Mouse (Mus musculus) brain, embryonic 18.5 days (tissue): ENCODE results near the gene Rpl31.

Experiments used
- DNase-seq: peaks from one replicate; pipeline ENCODE4 v3.0.0-alpha.2; 2012; ENCODE audit warnings: low read depth, low spot score

The Rpl31 gene

GRCm38 (mm10) chr1:39399228-39399627, 31.6 kb downstream of the Rpl31 start:
- no peak for DNase-seq

DNA sequence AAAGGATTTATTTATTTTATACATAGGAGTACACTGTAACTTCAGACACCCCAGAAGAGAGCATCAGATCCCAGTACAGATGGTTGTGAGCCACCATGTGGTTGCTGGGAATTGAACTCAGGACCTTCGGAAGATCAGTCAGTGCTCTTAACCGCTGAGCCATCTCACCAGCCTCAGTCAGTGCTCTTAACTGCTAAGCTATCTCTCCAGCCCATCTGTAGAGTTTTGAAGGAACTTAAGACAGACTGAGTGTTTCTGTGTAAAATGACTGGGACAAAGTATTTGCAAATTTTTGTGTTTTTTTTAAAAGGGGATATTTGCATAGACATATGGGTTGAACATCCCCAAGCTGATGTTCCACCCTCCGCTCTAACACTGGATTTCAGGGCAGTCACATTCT, 32.5 kb downstream of the Rpl31 start:
- no peak for DNase-seq

GRCm38 (mm10) chr1:39407108-39407507, 39.5 kb downstream of the Rpl31 start:
- DNase-seq: no peak

GRCm38 (mm10) chr1:39408123-39408522, 40.5 kb downstream of the Rpl31 start:
- DNase-seq: no peak

GRCm38 (mm10) chr1:39408668-39409067, 41.0 kb downstream of the Rpl31 start:
- no peak for DNase-seq

- no peak for DNase-seq
Measured at GRCm38 (mm10) chr1:39410085-39410821, 42.6 kb downstream of the Rpl31 start.

- DNase-seq: no peak
Measured at GRCm38 (mm10) chr1:39417817-39418216, 50.2 kb downstream of the Rpl31 start.

DNA sequence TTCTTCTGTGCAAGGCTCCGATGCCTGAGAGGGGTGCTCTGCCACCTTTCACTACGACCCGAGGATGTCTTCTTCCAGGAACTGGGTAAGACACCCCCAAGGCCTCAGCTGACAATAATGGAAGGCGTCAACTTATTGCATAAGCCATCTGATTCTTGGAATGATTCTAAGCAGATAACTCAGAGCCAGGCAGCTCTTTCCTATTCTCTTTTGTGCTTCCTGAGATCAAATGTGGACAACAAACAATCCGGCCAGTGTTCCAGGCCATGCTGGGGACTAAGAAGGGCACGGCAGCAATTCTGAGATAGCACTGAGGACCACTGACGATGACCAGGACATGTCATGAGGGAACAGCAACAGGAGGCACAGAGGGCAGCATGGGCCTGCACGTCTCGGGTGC, 51.2 kb downstream of the Rpl31 start:
- no peak for DNase-seq

DNA sequence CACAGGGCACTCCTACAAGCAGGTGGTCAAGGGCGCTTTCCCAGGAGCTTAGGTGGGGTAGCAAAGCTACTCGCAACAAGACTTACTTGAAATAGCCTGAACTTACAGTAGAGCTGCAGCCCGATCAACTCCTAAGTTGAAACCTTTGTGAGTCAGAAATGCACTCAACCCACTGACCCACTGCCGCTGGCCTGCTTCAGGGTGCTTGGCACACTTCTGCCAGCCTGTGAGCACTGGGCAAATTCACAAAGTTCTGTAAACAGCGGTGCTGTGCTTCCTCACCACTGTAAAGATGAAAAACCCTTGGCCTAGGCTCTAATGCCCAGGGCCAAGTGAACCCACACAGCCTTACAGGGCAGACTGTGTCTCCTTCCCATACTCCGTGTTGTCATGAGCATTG, 53.3 kb downstream of the Rpl31 start:
- DNase-seq: no peak
